Mouse (Mus musculus): ENCODE results near the gene Khsrp. TPM values are rescaled to one million over a fixed set of nuclear protein-coding genes. Genes with fewer than 3 reads are reported as not detected.
A peak's percentile ranks its signal among the peaks of the same experiment; 100 is the strongest.

Khsrp gene
- total RNA-seq (2014; rRNA removed) = 73.6 and 76.9 TPM in 2 replicates
- polyA plus RNA-seq (2015; fragmentation: Nextera tagmentation; extraction: Ambion mirVana) = 25.3 and 31.6 TPM in 2 replicates

DNA sequence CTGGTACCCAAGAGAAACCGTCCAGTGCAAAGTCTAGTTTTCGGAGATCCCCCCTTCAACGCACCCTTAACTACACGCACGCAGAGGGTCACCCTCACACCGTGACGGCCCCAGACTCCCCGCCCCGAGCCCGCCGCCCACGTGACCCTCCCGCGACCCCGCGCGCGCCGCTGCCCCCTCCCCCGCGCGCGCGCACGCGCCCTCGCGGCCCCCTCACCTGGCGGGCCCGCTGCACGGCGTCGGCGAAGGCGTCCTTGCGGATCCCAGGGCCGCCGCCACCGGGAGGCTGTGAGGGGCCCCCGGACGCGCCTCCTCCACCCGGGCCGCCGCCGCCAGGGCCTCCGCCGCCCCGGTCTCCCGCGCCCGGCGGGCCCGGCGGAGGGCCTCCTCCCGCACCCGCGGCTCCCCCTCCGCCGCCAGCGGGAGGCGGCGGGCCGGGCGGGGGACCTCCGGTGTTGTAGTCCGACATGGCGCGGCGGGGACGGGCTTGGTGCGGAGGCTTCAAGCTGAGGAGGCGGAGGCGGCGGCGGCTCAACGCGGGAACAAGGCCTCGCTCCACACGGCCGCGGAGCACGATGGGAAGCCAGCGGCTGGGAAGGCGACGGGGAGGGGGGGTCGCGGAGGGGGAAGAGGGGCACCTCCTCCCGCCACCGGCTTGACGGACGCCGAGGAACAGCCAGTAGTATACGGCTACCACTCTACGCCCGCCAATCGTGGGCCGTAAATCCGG is at the start of gene Khsrp:
Gene Khsrp (minus strand): TSS at position 592 of the 730 bp plus-strand sequence.
- peak within 1 kb of the TSS; percentile 78 for H3K4me2 ChIP-seq (ENCODE audit: low read depth, low read length, poor library complexity, severe bottlenecking)
- H3K4me1 ChIP-seq (ENCODE audit: insufficient read depth, low read length) = peaks cover 15% of the 10 kb centered on the region; the same call in 1 of the 2 replicates
- no peak for ATAC-seq (ENCODE audit: low FRiP score)
- peaks cover 16% of the 10 kb centered on the region for H3K36me3 ChIP-seq (ENCODE audit: insufficient read depth, low read length)
- H3K27ac ChIP-seq (ENCODE audit: low read depth, low read length) = peak within 1 kb of the TSS; percentile 96
- no peaks in the 10 kb centered on the region for H3K27me3 ChIP-seq (ENCODE audit: insufficient read depth, low read length)
- peak within 1 kb of the TSS; percentile 87 for H3K4me3 ChIP-seq (ENCODE audit: low read depth, low read length)
- peak; percentile 47 for DNase-seq (ENCODE audit: low spot score)
- peak within 1 kb of the TSS; percentile 99 for H3K9ac ChIP-seq (replicated peaks; ENCODE audit: low read length, poor library complexity, severe bottlenecking)
- WGBS = under 1% methylated on average over 58 of the region's 99 CpGs
- no peak for TF ChIP-seq CTCF (IDR thresholded peaks at IDR 0.05)
- no peaks in the 10 kb centered on the region for H3K9me3 ChIP-seq (ENCODE audit: low read length)

- Histone ChIP-seq H3K4me1 (ENCODE audit: insufficient read depth, low read length) (0 out of 2 replicates have a peak, but pooled peaks cover 4% of the 10 kb centered on the region), H3K9ac (replicated peaks; ENCODE audit: low read length, poor library complexity, severe bottlenecking) (no peak overlapping the region), H3K4me3 (ENCODE audit: low read depth, low read length) (no peak overlapping the region), H3K4me2 (ENCODE audit: low read depth, low read length, poor library complexity, severe bottlenecking) (no peak overlapping the region), H3K27me3 (ENCODE audit: insufficient read depth, low read length) (no peaks in the 10 kb centered on the region), H3K36me3 (ENCODE audit: insufficient read depth, low read length) (peaks cover 33% of the 10 kb centered on the region), H3K9me3 (ENCODE audit: low read length) (no peaks in the 10 kb centered on the region), H3K27ac (ENCODE audit: low read depth, low read length) (no peak overlapping the region)
- DNase-seq (ENCODE audit: low spot score) (no peak), ATAC-seq (ENCODE audit: low FRiP score) (no peak)
- 73% methylated on average over 3 of the region's 3 CpGs for WGBS
- TF ChIP-seq CTCF (IDR thresholded peaks at IDR 0.05) = no peak
These were observed 48.6 kb upstream of the Khsrp start for GRCm38 (mm10) chr17:57079919-57080318.

GRCm38 (mm10) chr17:57078336-57078735 is 47.0 kb upstream of the Khsrp start, which contains the start of gene Dennd1c:
Gene Dennd1c (minus strand): TSS chr17:57078514.
- TF ChIP-seq CTCF (IDR thresholded peaks at IDR 0.05) = no peak
- Histone ChIP-seq H3K9ac (replicated peaks; ENCODE audit: low read length, poor library complexity, severe bottlenecking) (no peak within 1 kb of the TSS), H3K27ac (ENCODE audit: low read depth, low read length) (no peak within 1 kb of the TSS), H3K27me3 (ENCODE audit: insufficient read depth, low read length) (no peaks in the 10 kb centered on the region), H3K4me1 (ENCODE audit: insufficient read depth, low read length) (no peaks in the 10 kb centered on the region), H3K4me3 (ENCODE audit: low read depth, low read length) (no peak within 1 kb of the TSS), H3K9me3 (ENCODE audit: low read length) (no peaks in the 10 kb centered on the region), H3K4me2 (ENCODE audit: low read depth, low read length, poor library complexity, severe bottlenecking) (no peak within 1 kb of the TSS), H3K36me3 (ENCODE audit: insufficient read depth, low read length) (peaks cover 22% of the 10 kb centered on the region)
- no peak for DNase-seq (ENCODE audit: low spot score)
- WGBS = 61% methylated on average over 6 of the region's 6 CpGs
- ATAC-seq (ENCODE audit: low FRiP score) = no peak

DNA sequence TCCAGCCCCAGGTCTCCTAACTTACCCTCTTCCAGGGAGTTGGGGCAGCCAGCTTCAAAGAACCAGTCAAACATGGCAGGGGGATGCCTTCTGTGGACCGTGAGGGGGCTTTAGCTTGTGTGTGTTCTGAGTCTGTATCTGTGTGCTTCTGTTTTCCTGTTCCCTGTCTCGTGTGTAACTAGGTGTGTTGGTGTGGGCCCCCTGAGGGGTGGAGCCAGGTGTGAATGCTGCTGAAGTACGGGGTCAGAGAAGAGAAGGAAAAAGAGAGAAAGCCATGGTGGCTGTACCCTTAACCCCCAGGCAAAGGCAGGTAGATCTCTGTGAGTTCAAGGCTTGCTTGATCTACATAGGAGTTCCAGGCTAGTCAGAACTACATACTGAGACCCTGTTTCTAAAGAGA is 45.6 kb upstream of the Khsrp start:
- no peak for ATAC-seq (ENCODE audit: low FRiP score)
- no peaks in the 10 kb centered on the region for H3K9me3 ChIP-seq (ENCODE audit: low read length)
- no peak for TF ChIP-seq CTCF (IDR thresholded peaks at IDR 0.05)
- H3K27ac ChIP-seq (ENCODE audit: low read depth, low read length) = no peak overlapping the region
- no peaks in the 10 kb centered on the region for H3K4me1 ChIP-seq (ENCODE audit: insufficient read depth, low read length)
- peaks cover 22% of the 10 kb centered on the region for H3K36me3 ChIP-seq (ENCODE audit: insufficient read depth, low read length)
- WGBS = 79% methylated on average over 3 of the region's 3 CpGs
- H3K27me3 ChIP-seq (ENCODE audit: insufficient read depth, low read length) = no peaks in the 10 kb centered on the region
- H3K4me2 ChIP-seq (ENCODE audit: low read depth, low read length, poor library complexity, severe bottlenecking) = no peak overlapping the region
- DNase-seq (ENCODE audit: low spot score) = no peak
- H3K9ac ChIP-seq (replicated peaks; ENCODE audit: low read length, poor library complexity, severe bottlenecking) = no peak overlapping the region
- H3K4me3 ChIP-seq (ENCODE audit: low read depth, low read length) = no peak overlapping the region

- peak overlapping the region; percentile 16 for H3K4me2 ChIP-seq (ENCODE audit: low read depth, low read length, poor library complexity, severe bottlenecking)
- DNase-seq (ENCODE audit: low spot score) = peak; percentile 49
- peak; percentile 38; the same call in 1 of the 2 replicates for ATAC-seq (ENCODE audit: low FRiP score)
- H3K36me3 ChIP-seq (ENCODE audit: insufficient read depth, low read length) = no peaks in the 10 kb centered on the region
- no peak overlapping the region for H3K27ac ChIP-seq (ENCODE audit: low read depth, low read length)
- no peaks in the 10 kb centered on the region for H3K4me1 ChIP-seq (ENCODE audit: insufficient read depth, low read length)
- 8% methylated on average over 10 of the region's 11 CpGs for WGBS
- no peak overlapping the region for H3K9ac ChIP-seq (replicated peaks; ENCODE audit: low read length, poor library complexity, severe bottlenecking)
- no peaks in the 10 kb centered on the region for H3K27me3 ChIP-seq (ENCODE audit: insufficient read depth, low read length)
- no peaks in the 10 kb centered on the region for H3K9me3 ChIP-seq (ENCODE audit: low read length)
- H3K4me3 ChIP-seq (ENCODE audit: low read depth, low read length) = peak overlapping the region; percentile 12; the same call in 1 of the 2 replicates
- TF ChIP-seq CTCF (IDR thresholded peaks at IDR 0.05) = no peak
These were observed 39.4 kb upstream of the Khsrp start for GRCm38 (mm10) chr17:57070699-57071098.

DNA sequence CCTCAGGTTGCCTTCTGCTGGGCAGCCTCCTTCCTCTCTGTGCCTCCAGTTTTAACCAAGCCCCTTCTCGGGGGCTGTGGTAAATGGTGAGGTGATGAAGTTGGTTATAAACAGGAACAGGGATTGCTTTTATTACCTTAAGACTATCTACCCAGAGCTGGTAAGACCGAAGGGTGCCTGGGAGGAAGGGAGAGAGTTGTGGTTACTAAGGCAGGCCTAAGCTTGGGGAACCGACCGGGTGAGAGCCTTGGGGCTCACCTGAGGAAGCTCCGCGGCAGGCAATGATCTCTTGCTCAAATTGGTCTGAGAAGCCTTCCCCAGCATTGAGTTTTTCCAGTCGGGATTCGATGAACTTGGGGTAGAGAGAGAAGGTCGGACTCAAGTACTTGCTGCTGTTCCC is 39.0 kb upstream of the Khsrp start:
- no peaks in the 10 kb centered on the region for H3K27me3 ChIP-seq (ENCODE audit: insufficient read depth, low read length)
- no peaks in the 10 kb centered on the region for H3K36me3 ChIP-seq (ENCODE audit: insufficient read depth, low read length)
- ATAC-seq (ENCODE audit: low FRiP score) (no peak), DNase-seq (ENCODE audit: low spot score) (no peak)
- no peak overlapping the region for H3K9ac ChIP-seq (replicated peaks; ENCODE audit: low read length, poor library complexity, severe bottlenecking)
- no peak for TF ChIP-seq CTCF (IDR thresholded peaks at IDR 0.05)
- no peaks in the 10 kb centered on the region for H3K4me1 ChIP-seq (ENCODE audit: insufficient read depth, low read length)
- no peak overlapping the region for H3K27ac ChIP-seq (ENCODE audit: low read depth, low read length)
- H3K4me3 ChIP-seq (ENCODE audit: low read depth, low read length) = peak overlapping the region; percentile 12; the same call in 1 of the 2 replicates
- H3K9me3 ChIP-seq (ENCODE audit: low read length) = no peaks in the 10 kb centered on the region
- H3K4me2 ChIP-seq (ENCODE audit: low read depth, low read length, poor library complexity, severe bottlenecking) = peak overlapping the region; percentile 16
- 11% methylated on average over 9 of the region's 9 CpGs for WGBS
